Comparison of ENCODE assay signal across 8 mouse cellular contexts in the genomic region with DNA sequence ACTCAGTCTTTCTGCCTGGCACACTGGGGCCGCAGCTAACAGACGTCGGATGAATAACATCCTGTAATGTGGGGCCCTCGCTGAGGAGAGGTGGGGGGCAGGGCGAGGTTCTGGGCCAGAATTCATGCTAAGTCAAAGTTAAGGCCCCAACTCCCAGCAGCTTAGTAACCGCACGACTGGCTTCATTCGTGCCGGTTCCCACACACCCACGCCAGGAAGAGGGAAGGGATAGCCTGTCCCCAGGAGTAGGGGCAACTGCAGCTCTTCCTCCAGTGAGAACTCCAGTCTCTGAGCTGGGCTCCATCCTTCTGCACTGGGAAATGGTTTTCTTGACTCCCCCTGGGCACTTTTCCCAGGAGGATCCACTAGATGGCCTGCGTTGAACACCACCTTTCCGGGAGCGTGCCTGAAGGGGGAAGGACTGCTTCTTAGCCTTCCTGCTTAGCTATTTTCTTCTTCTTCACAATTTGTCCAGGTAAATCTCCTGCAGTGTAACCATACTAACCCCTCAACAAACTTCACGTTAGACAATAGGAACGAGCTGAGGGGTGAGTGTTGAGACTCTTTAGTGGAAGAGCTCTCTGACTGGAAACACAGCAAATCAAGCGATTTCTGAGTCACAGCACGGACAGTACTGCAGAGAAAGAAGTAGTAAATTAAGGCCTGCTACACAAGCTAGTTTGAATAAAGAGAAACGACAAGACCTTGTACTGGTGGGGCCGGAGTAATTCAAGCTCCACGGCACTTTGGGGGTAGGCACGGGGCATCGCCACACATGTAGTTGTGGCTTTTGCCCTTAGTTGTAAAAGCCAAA. TPM values are rescaled to one million over a fixed set of nuclear protein-coding genes. Genes with fewer than 3 reads are reported as not detected.
DNase-seq lines count a peak whose midpoint lies in the region; ATAC-seq lines count a peak whose summit lies in the region.

No protein-coding gene starts in this region.

- peaks cover 16% of the 10 kb centered on the region for H3K4me1 ChIP-seq in hindbrain, embryonic 16.5 days (ENCODE audit: control insufficient read depth, insufficient read depth, low read depth, low read length)

- peak overlapping the region; percentile 25; the same call in 1 of the 2 replicates for H3K9ac ChIP-seq in hindbrain, embryonic 16.5 days (ENCODE audit: low read depth, low read length)

- ATAC-seq in hindbrain, embryonic 16.5 days = peak; percentile 69

- H3K27me3 ChIP-seq in hindbrain, embryonic 16.5 days (replicated peaks; ENCODE audit: control insufficient read depth, insufficient read depth, low read length) = no peaks in the 10 kb centered on the region

- no peaks in the 10 kb centered on the region for H3K36me3 ChIP-seq in hindbrain, embryonic 16.5 days (ENCODE audit: control insufficient read depth, insufficient read depth, low read length)

- H3K4me2 ChIP-seq in hindbrain, embryonic 16.5 days (ENCODE audit: low read length) = peak overlapping the region; percentile 39

- WGBS in hindbrain, embryonic 16.5 days = 4% methylated on average over 22 of the region's 22 CpGs

- no peaks in the 10 kb centered on the region for H3K9me3 ChIP-seq in hindbrain, embryonic 16.5 days (ENCODE audit: control insufficient read depth, low read length)

- peak; percentile 88 for DNase-seq in Muller cell, postnatal 12 days (ENCODE audit: inconsistent ontology term)
- peak; percentile 80 for DNase-seq in cerebellum, adult 9-10 months
- DNase-seq in frontal cortex, postnatal 25 days (ENCODE audit: low spot score in 2 of 2) = peak; percentile 19 to 44
- peak; percentile 62 to 63 for DNase-seq in layer of hippocampus, postnatal 36 days
- peak; percentile 77 for DNase-seq in lung, postnatal 14 days
- peak; percentile 25 for DNase-seq in retina, adult 2 months (ENCODE audit: low read depth, low spot score)
- DNase-seq in urinary bladder, postnatal 25 days (ENCODE audit: low spot score) = peak; percentile 40

- H3K27ac ChIP-seq in hindbrain, embryonic 16.5 days (ENCODE audit: low read depth, low read length) = peak overlapping the region; percentile 73

- no peak overlapping the region for H3K4me3 ChIP-seq in hindbrain, embryonic 16.5 days (ENCODE audit: low read length)

RNA-seq across cellular contexts. Expression of gene Rfx8, which starts 40.6 kb away (rescaled TPM):
- 0.23 and 0.30 TPM in 2 replicates for polyA plus RNA-seq in hindbrain, embryonic 16.5 days (2015; fragmentation: Nextera tagmentation; extraction: Ambion mirVana)
- under 1 TPM in 1 of 2 experiments, not detected in 1; 0.32 TPM for total RNA-seq in layer of hippocampus, postnatal 36 days (2021)

RNA-seq across cellular contexts. Expression of gene Gm3646, which starts 43.7 kb away (rescaled TPM):
- polyA plus RNA-seq in hindbrain, embryonic 16.5 days (2015; fragmentation: Nextera tagmentation; extraction: Ambion mirVana) = not detected in 2 replicates
- not detected for total RNA-seq in layer of hippocampus, postnatal 36 days (2021)

Comparison
In these comparisons a context has a peak if more than half of its experiments do, and no peak if none do; other contexts are left out.
1. DNase-seq: peak in every context shown above with its lines; median percentile 88 in Muller cell, postnatal 12 days; 80 in cerebellum, adult 9-10 months; 77 in lung, postnatal 14 days; 62 in layer of hippocampus, postnatal 36 days; 40 in urinary bladder, postnatal 25 days; 32 in frontal cortex, postnatal 25 days; 25 in retina, adult 2 months.